8 mouse cellular contexts compared by ENCODE assay signal in genomic region chr15:98806809-98807770, GRCm38 (mm10). TPM values are rescaled to one million over a fixed set of nuclear protein-coding genes. Genes with fewer than 3 reads are reported as not detected.
DNase-seq lines count a peak whose midpoint lies in the region; ATAC-seq and TF ChIP-seq lines count a peak whose summit lies in the region.

No protein-coding gene starts in this region.

- H3K36me3 ChIP-seq in lung, embryonic 15.5 days = 0 out of 2 replicates have a peak, but pooled peaks cover 12% of the 10 kb centered on the region
- 0 out of 2 replicates have a peak, but pooled peaks cover 7% of the 10 kb centered on the region for H3K36me3 ChIP-seq in limb, embryonic 14.5 days (ENCODE audit: control insufficient read depth, insufficient read depth, low read length)

- no peaks in the 10 kb centered on the region for H3K9me3 ChIP-seq in lung, embryonic 15.5 days
- H3K9me3 ChIP-seq in limb, embryonic 14.5 days (ENCODE audit: control insufficient read depth, low read length) = no peaks in the 10 kb centered on the region

- peaks cover 43% of the 10 kb centered on the region for H3K4me1 ChIP-seq in lung, embryonic 15.5 days
- peaks cover 5% of the 10 kb centered on the region for H3K4me1 ChIP-seq in lung, adult 2 months (ENCODE audit: control insufficient read depth, insufficient read depth, low read length)
- peaks cover 7% of the 10 kb centered on the region; the same call in 1 of the 2 replicates for H3K4me1 ChIP-seq in cortical plate, adult 2 months (ENCODE audit: control insufficient read depth, insufficient read depth, low read length)
- peaks cover 21% of the 10 kb centered on the region for H3K4me1 ChIP-seq in limb, embryonic 14.5 days (ENCODE audit: control insufficient read depth, insufficient read depth, low read length)
- H3K4me1 ChIP-seq in olfactory bulb, adult 2 months (ENCODE audit: control insufficient read depth, insufficient read depth, low read length) = peaks cover 48% of the 10 kb centered on the region

- no peak for DNase-seq in lung, adult 2 months
- peak; percentile 20 for DNase-seq in heart, postnatal 4 days
- DNase-seq in limb, embryonic 14.5 days (ENCODE audit: low spot score) = no peak
- DNase-seq in T-cell, adult 2 months (ENCODE audit: low spot score) = no peak
- no peak for DNase-seq in urinary bladder, postnatal 14 days (ENCODE audit: low spot score)

- H3K4me2 ChIP-seq in lung, embryonic 15.5 days = peak overlapping the region; percentile 86
- H3K4me2 ChIP-seq in limb, embryonic 14.5 days (replicated peaks; ENCODE audit: low read depth, low read length, severe bottlenecking) = peak overlapping the region; percentile 88

- ATAC-seq in lung, embryonic 15.5 days (ENCODE audit: borderline replicate concordance, extremely low read depth, low FRiP score, low TSS enrichment) = peak; percentile 14; the same call in 1 of the 2 replicates
- no peak for ATAC-seq in limb, embryonic 14.5 days (ENCODE audit: low FRiP score, low read depth)

- TF ChIP-seq POLR2A in lung, adult 2 months (IDR thresholded peaks at IDR 0.05; ENCODE audit: borderline replicate concordance, extremely low read depth, low read depth, low read length) = no peak
- TF ChIP-seq POLR2A in cortical plate, adult 2 months (IDR thresholded peaks at IDR 0.05; ENCODE audit: extremely low read depth, insufficient read depth, low read length) = no peak
- no peak for TF ChIP-seq POLR2A in limb, embryonic 14.5 days (IDR thresholded peaks at IDR 0.05; ENCODE audit: borderline replicate concordance, extremely low read depth, insufficient read depth, insufficient read length)
- 0 out of 2 replicates have a peak, but pooled peaks have one; percentile 11 for TF ChIP-seq POLR2A in olfactory bulb, adult 2 months (IDR thresholded peaks at IDR 0.05; ENCODE audit: insufficient read depth, low read depth, low read length)

- peaks cover 81% of the 10 kb centered on the region for H3K27me3 ChIP-seq in lung, embryonic 15.5 days
- peaks cover 85% of the 10 kb centered on the region for H3K27me3 ChIP-seq in limb, embryonic 14.5 days (ENCODE audit: control insufficient read depth, insufficient read depth, low read length)

- 0 out of 2 replicates have a peak overlapping the region, but pooled peaks have one; percentile 41 for H3K9ac ChIP-seq in lung, embryonic 15.5 days
- peak overlapping the region; percentile 36; the same call in 1 of the 2 replicates for H3K9ac ChIP-seq in limb, embryonic 14.5 days (ENCODE audit: low read depth, low read length, severe bottlenecking)

- H3K27ac ChIP-seq in lung, embryonic 15.5 days = no peak overlapping the region
- peak overlapping the region; percentile 53 for H3K27ac ChIP-seq in cortical plate, adult 2 months (ENCODE audit: insufficient read depth, low read length)
- no peak overlapping the region for H3K27ac ChIP-seq in limb, embryonic 14.5 days (replicated peaks; ENCODE audit: low read depth, low read length)
- peak overlapping the region; percentile 76 for H3K27ac ChIP-seq in olfactory bulb, adult 2 months (ENCODE audit: insufficient read depth, low read depth, low read length)

- H3K4me3 ChIP-seq in lung, embryonic 15.5 days = peak overlapping the region; percentile 42
- no peak overlapping the region for H3K4me3 ChIP-seq in lung, adult 2 months (replicated peaks; ENCODE audit: extremely low read depth, low read depth, low read length)
- H3K4me3 ChIP-seq in cortical plate, adult 2 months (ENCODE audit: insufficient read depth, low read length) = peak overlapping the region; percentile 95
- peak overlapping the region; percentile 42 for H3K4me3 ChIP-seq in limb, embryonic 14.5 days (replicated peaks; ENCODE audit: low read length)
- H3K4me3 ChIP-seq in olfactory bulb, adult 2 months (ENCODE audit: insufficient read depth, low read depth, low read length) = peak overlapping the region; percentile 79

- WGBS in lung, embryonic 15.5 days = 2% methylated on average over 58 of the region's 58 CpGs
- 4% methylated on average over 58 of the region's 58 CpGs for WGBS in lung, adult 2 months
- WGBS in limb, embryonic 14.5 days = under 1% methylated on average over 35 of the region's 58 CpGs
- 4% methylated on average over 58 of the region's 58 CpGs for WGBS in olfactory bulb, adult 2 months

- TF ChIP-seq CTCF in lung, adult 2 months (IDR thresholded peaks at IDR 0.05; ENCODE audit: insufficient read depth, low read length) = no peak
- TF ChIP-seq CTCF in cortical plate, adult 2 months (IDR thresholded peaks at IDR 0.05; ENCODE audit: extremely low read depth, insufficient read depth, low read length) = no peak
- TF ChIP-seq CTCF in olfactory bulb, adult 2 months (IDR thresholded peaks at IDR 0.05; ENCODE audit: insufficient read depth, low read depth, low read length) = no peak

RNA-seq across cellular contexts. Expression of gene Ddn, which starts 2.2 kb away (rescaled TPM):
- polyA plus RNA-seq in lung, embryonic 15.5 days (2015; fragmentation: Nextera tagmentation; extraction: Ambion mirVana) = 0.04 TPM in 1 of 2 replicates, not detected in the other
- polyA plus RNA-seq in lung, adult 2 months (2012; rRNA removed) = 0.21 and 0.31 TPM in 2 replicates
- 723 and 876 TPM in 2 replicates for polyA plus RNA-seq in cortical plate, adult 2 months (2012; rRNA removed)
- 1 to 10 TPM in 1 of 2 experiments, under 1 TPM in 1; 0.93 to 1.2 TPM for total RNA-seq in heart, postnatal 4 days (2021)
- 0.44 and 0.59 TPM in 2 replicates for polyA plus RNA-seq in limb, embryonic 14.5 days (2012; rRNA removed)
- polyA plus RNA-seq in limb, embryonic 14.5 days (2014; fragmentation: Nextera tagmentation; extraction: Ambion mirVana) = 0.14 TPM in 1 of 2 replicates, not detected in the other
- 108 TPM in 1 of 2 replicates, not detected in the other for polyA plus RNA-seq in olfactory bulb, adult 2 months (2012; ENCODE audit: insufficient read depth, insufficient read length, low replicate concordance, missing spikeins)

RNA-seq across cellular contexts. Expression of gene Wnt1, which starts 17.4 kb away (rescaled TPM):
- polyA plus RNA-seq in lung, embryonic 15.5 days (2015; fragmentation: Nextera tagmentation; extraction: Ambion mirVana) = not detected in 2 replicates
- polyA plus RNA-seq in lung, adult 2 months (2012; rRNA removed) = not detected in 2 replicates
- polyA plus RNA-seq in cortical plate, adult 2 months (2012; rRNA removed) = 0.15 and 0.17 TPM in 2 replicates
- not detected for total RNA-seq in heart, postnatal 4 days (2021)
- polyA plus RNA-seq in limb, embryonic 14.5 days (2012; rRNA removed) = not detected in 2 replicates
- polyA plus RNA-seq in limb, embryonic 14.5 days (2014; fragmentation: Nextera tagmentation; extraction: Ambion mirVana) = 0.08 TPM in 1 of 2 replicates, not detected in the other
- not detected in 2 replicates for polyA plus RNA-seq in olfactory bulb, adult 2 months (2012; ENCODE audit: insufficient read depth, insufficient read length, low replicate concordance, missing spikeins)

RNA-seq across cellular contexts. Expression of gene Prkag1, which starts 24.2 kb away (rescaled TPM):
- polyA plus RNA-seq in lung, embryonic 15.5 days (2015; fragmentation: Nextera tagmentation; extraction: Ambion mirVana) = 105 and 113 TPM in 2 replicates
- polyA plus RNA-seq in lung, adult 2 months (2012; rRNA removed) = 51.0 and 62.8 TPM in 2 replicates
- 71.3 and 75.7 TPM in 2 replicates for polyA plus RNA-seq in cortical plate, adult 2 months (2012; rRNA removed)
- total RNA-seq in heart, postnatal 4 days (2021) = 10 to 100 TPM; 88.9 to 89.3 TPM
- polyA plus RNA-seq in limb, embryonic 14.5 days (2012; rRNA removed) = 93.1 and 93.7 TPM in 2 replicates
- polyA plus RNA-seq in limb, embryonic 14.5 days (2014; fragmentation: Nextera tagmentation; extraction: Ambion mirVana) = 81.3 and 82.3 TPM in 2 replicates
- not detected in 2 replicates for polyA plus RNA-seq in olfactory bulb, adult 2 months (2012; ENCODE audit: insufficient read depth, insufficient read length, low replicate concordance, missing spikeins)

RNA-seq across cellular contexts. Expression of gene Wnt10b, which starts 29.1 kb away (rescaled TPM):
- 0.10 TPM in 1 of 2 replicates, not detected in the other for polyA plus RNA-seq in lung, embryonic 15.5 days (2015; fragmentation: Nextera tagmentation; extraction: Ambion mirVana)
- polyA plus RNA-seq in lung, adult 2 months (2012; rRNA removed) = 21.8 and 37.4 TPM in 2 replicates
- 2.6 and 3.1 TPM in 2 replicates for polyA plus RNA-seq in cortical plate, adult 2 months (2012; rRNA removed)
- total RNA-seq in heart, postnatal 4 days (2021) = under 1 TPM; 0.36 to 0.50 TPM
- 13.7 and 14.9 TPM in 2 replicates for polyA plus RNA-seq in limb, embryonic 14.5 days (2012; rRNA removed)
- polyA plus RNA-seq in limb, embryonic 14.5 days (2014; fragmentation: Nextera tagmentation; extraction: Ambion mirVana) = 6.3 and 7.4 TPM in 2 replicates
- not detected in 2 replicates for polyA plus RNA-seq in olfactory bulb, adult 2 months (2012; ENCODE audit: insufficient read depth, insufficient read length, low replicate concordance, missing spikeins)

RNA-seq across cellular contexts. Expression of gene Arf3, which starts 44.1 kb away (rescaled TPM):
- 45.7 and 45.8 TPM in 2 replicates for polyA plus RNA-seq in lung, embryonic 15.5 days (2015; fragmentation: Nextera tagmentation; extraction: Ambion mirVana)
- 110 and 166 TPM in 2 replicates for polyA plus RNA-seq in lung, adult 2 months (2012; rRNA removed)
- 701 and 730 TPM in 2 replicates for polyA plus RNA-seq in cortical plate, adult 2 months (2012; rRNA removed)
- 10 to 100 TPM; 40.9 to 43.7 TPM for total RNA-seq in heart, postnatal 4 days (2021)
- polyA plus RNA-seq in limb, embryonic 14.5 days (2012; rRNA removed) = 75.0 and 96.4 TPM in 2 replicates
- 37.4 and 39.6 TPM in 2 replicates for polyA plus RNA-seq in limb, embryonic 14.5 days (2014; fragmentation: Nextera tagmentation; extraction: Ambion mirVana)
- polyA plus RNA-seq in olfactory bulb, adult 2 months (2012; ENCODE audit: insufficient read depth, insufficient read length, low replicate concordance, missing spikeins) = 167 TPM in 1 of 2 replicates, not detected in the other

Comparison
In these comparisons a context has a peak if more than half of its experiments do, and no peak if none do; other contexts are left out.
1. H3K27ac ChIP-seq: peak in cortical plate, adult 2 months (single experiment) and olfactory bulb, adult 2 months (single experiment); none in lung, embryonic 15.5 days (single experiment) and limb, embryonic 14.5 days (single experiment).
2. RNA of gene Prkag1, which starts 24.2 kb away (polyA plus RNA-seq): 105 to 113 TPM in lung, embryonic 15.5 days, 81.3 to 93.7 TPM in limb, embryonic 14.5 days, 71.3 to 75.7 TPM in cortical plate, adult 2 months and 51.0 to 62.8 TPM in lung, adult 2 months; not detected in olfactory bulb, adult 2 months; every median in the first group is over 10 times any median in the second.